Mouse (Mus musculus) liver, postnatal 0 days (tissue): ENCODE measurements around the gene Cep295.
"Not testable (repeated sequence)": the region's sequence is repeated elsewhere in the genome, so short reads cannot be mapped to it uniquely, and the experiment has no call there.

ENCODE experiments used
- CTCF ChIP-seq: sonication (generic); IDR thresholded peaks from 2 replicates; pipeline ENCODE4 v1.5.1; 2016; ENCODE audit warnings: antibody characterized with exemption, low read depth
- EP300 ChIP-seq: IDR thresholded peaks from 2 replicates; pipeline ENCODE4 v1.6.1; 2016; ENCODE audit warnings: antibody characterized with exemption, low read depth, mild to moderate bottlenecking

DNA sequence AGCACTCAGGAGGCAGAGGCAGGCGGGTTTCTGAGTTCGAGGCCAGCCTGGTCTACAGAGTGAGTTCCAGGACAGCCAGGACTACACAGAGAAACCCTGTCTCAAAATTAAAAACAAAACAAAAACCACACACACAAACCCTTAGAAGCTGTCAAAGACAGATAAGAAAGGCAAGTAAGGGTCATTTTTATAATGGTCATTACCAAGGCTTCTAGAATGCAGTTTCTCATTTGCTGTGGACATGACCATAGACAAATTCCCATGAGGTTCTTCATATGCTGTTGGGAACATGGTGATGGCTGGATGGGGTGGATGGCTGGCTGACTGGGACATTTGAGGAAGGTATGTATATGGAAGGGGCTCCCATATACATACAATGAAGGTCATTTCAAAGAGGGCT, 41.3 kb downstream of the Cep295 start:
- not testable (repeated sequence) for TF ChIP-seq CTCF, EP300
